In the genomic region with DNA sequence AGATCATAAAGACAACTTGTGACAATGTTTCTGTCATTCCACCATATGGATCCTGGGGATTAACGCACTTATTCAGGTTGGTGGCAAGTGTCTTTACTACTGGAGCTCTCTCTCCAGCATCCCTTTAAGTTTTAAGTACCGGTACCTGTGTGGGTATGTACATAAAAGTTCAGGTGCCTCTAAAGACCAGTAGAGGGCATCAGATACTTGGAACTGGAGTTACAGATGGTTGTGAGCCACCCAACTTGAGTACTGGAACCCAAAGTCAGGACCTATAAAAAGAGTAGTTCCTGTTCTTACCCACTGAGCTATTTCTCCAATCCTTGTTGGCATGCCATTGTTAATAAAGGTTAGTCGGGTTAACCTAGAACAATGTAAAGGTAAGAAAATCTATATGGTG, we compare ENCODE assay signal across 23 mouse cellular contexts.
DNase-seq lines count a peak whose midpoint lies in the region; ATAC-seq and TF ChIP-seq lines count a peak whose summit lies in the region.
"Had no signal": no experiment of that assay in that cellular context is flagged by ENCODE, and none has a peak within 500 bp of the region (broad histone marks: within the 10 kb centered on the region; RNA-seq: fewer than 3 reads in every experiment).

No protein-coding gene starts in this region.

- no peak overlapping the region for H3K4me2 ChIP-seq in kidney, postnatal 0 days (ENCODE audit: low read length)
- no peak overlapping the region for H3K4me2 ChIP-seq in kidney, embryonic 16.5 days (replicated peaks; ENCODE audit: low read depth, low read length)
- H3K4me2 ChIP-seq: heart, embryonic 12.5 days; hindbrain, embryonic 13.5 days; limb, embryonic 12.5 days; liver, embryonic 11.5 days; midbrain, embryonic 13.5 days had no signal

- H3K9ac ChIP-seq in kidney, postnatal 0 days (ENCODE audit: low read depth, low read length), result no peak overlapping the region
- no peak overlapping the region for H3K9ac ChIP-seq in kidney, embryonic 16.5 days (replicated peaks; ENCODE audit: low read length)
- H3K9ac ChIP-seq: heart, embryonic 12.5 days; hindbrain, embryonic 13.5 days; limb, embryonic 12.5 days; liver, postnatal 0 days; midbrain, embryonic 13.5 days had no signal

- no peaks in the 10 kb centered on the region for H3K27me3 ChIP-seq in kidney, postnatal 0 days (ENCODE audit: insufficient read depth, low read length)
- no peaks in the 10 kb centered on the region for H3K27me3 ChIP-seq in kidney, embryonic 16.5 days (ENCODE audit: insufficient read depth, low read length)
- H3K27me3 ChIP-seq: heart, embryonic 12.5 days; hindbrain, embryonic 13.5 days; limb, embryonic 12.5 days; megakaryocyte, embryonic 14.5 days; midbrain, embryonic 13.5 days had no signal

- no peak for ATAC-seq in kidney, postnatal 0 days (replicated peaks; ENCODE audit: low FRiP score, low read depth)
- ATAC-seq in kidney, embryonic 16.5 days (ENCODE audit: low FRiP score, low TSS enrichment), result no peak
- ATAC-seq: liver, postnatal 0 days; midbrain, embryonic 13.5 days had no signal

- peak; percentile 35; the same call in 1 of the 2 replicates for TF ChIP-seq CTCF in kidney, postnatal 0 days (IDR thresholded peaks at IDR 0.05; ENCODE audit: low read depth)

- 77% methylated on average over 3 of the region's 3 CpGs for WGBS in kidney, postnatal 0 days
- 78% methylated on average over 3 of the region's 3 CpGs for whole genome bisulfite sequencing in kidney, embryonic 16.5 days

- no peaks in the 10 kb centered on the region for H3K36me3 ChIP-seq in kidney, postnatal 0 days (ENCODE audit: insufficient read depth, low read length)
- no peaks in the 10 kb centered on the region for H3K36me3 ChIP-seq in kidney, embryonic 16.5 days (ENCODE audit: insufficient read depth, low read length)
- H3K36me3 ChIP-seq: forebrain, embryonic 10.5 days; heart, embryonic 12.5 days; hindbrain, embryonic 13.5 days; limb, embryonic 12.5 days; midbrain, embryonic 13.5 days had no signal

- no peak overlapping the region for H3K4me3 ChIP-seq in kidney, postnatal 0 days (replicated peaks; ENCODE audit: low read depth, low read length)
- no peak overlapping the region for H3K4me3 ChIP-seq in kidney, embryonic 16.5 days (ENCODE audit: low read length)
- H3K4me3 ChIP-seq: forebrain, embryonic 10.5 days; heart, embryonic 12.5 days; hindbrain, embryonic 13.5 days; limb, embryonic 12.5 days; megakaryocyte, embryonic 14.5 days; midbrain, embryonic 13.5 days had no signal

- H3K27ac ChIP-seq in kidney, postnatal 0 days, result no peak overlapping the region
- H3K27ac ChIP-seq in kidney, embryonic 16.5 days (ENCODE audit: low read length), result no peak overlapping the region
- H3K27ac ChIP-seq: forebrain, embryonic 10.5 days; limb, embryonic 12.5 days; midbrain, embryonic 13.5 days had no signal

- H3K9me3 ChIP-seq in kidney, postnatal 0 days (replicated peaks; ENCODE audit: low read length), result no peaks in the 10 kb centered on the region
- H3K9me3 ChIP-seq in kidney, embryonic 16.5 days (ENCODE audit: low read length), result 0 out of 2 replicates have a peak, but pooled peaks cover 3% of the 10 kb centered on the region
- H3K9me3 ChIP-seq: forebrain, embryonic 10.5 days; heart, embryonic 12.5 days; hindbrain, embryonic 13.5 days; limb, embryonic 12.5 days; midbrain, embryonic 13.5 days had no signal

- DNase-seq in heart, adult 11 months, result peak; percentile 14
- DNase-seq in heart, postnatal 4 days, result no peak
- no peak for DNase-seq in kidney, postnatal 0 days (ENCODE audit: low spot score)
- peak; percentile 60 for DNase-seq in ES-CJ7 (ENCODE audit: low read depth, low spot score)
- peak; percentile 48 for DNase-seq in ZHBTc4 (ENCODE audit: low read depth, low spot score)
- DNase-seq in right cerebral cortex, postnatal 10 days (ENCODE audit: low spot score in 2 of 2), result no peak
- DNase-seq: adrenal gland, postnatal 36 days; cerebellum, adult 11 months; cerebellum, adult 9-11 months; heart, postnatal 14 days; liver, postnatal 0 days; lung, postnatal 36 days; right cerebral cortex, postnatal 25 days; spleen, adult 18-20 months; thymus, postnatal 14 days had no signal

- no peaks in the 10 kb centered on the region; the same call in 1 of the 2 replicates for H3K4me1 ChIP-seq in kidney, postnatal 0 days (replicated peaks; ENCODE audit: insufficient read depth, low read length)
- H3K4me1 ChIP-seq in kidney, embryonic 16.5 days (ENCODE audit: insufficient read depth, low read length), result no peaks in the 10 kb centered on the region
- H3K4me1 ChIP-seq: forebrain, embryonic 10.5 days; heart, embryonic 12.5 days; limb, embryonic 12.5 days; megakaryocyte, embryonic 14.5 days; midbrain, embryonic 13.5 days had no signal

Comparison
In these comparisons a context has a peak if more than half of its experiments do, and no peak if none do; other contexts are left out.
1. DNase-seq: peak in heart, adult 11 months (single experiment), ES-CJ7 (single experiment) and ZHBTc4 (single experiment); none in heart, postnatal 4 days (single experiment), kidney, postnatal 0 days (single experiment) and right cerebral cortex, postnatal 10 days (0 of 2).